Mouse (Mus musculus): Measurements from ENCODE around the gene 4933416C03Rik. TPM values are rescaled to one million over a fixed set of nuclear protein-coding genes. Genes with fewer than 3 reads are reported as not detected.

Gene 4933416C03Rik
- not detected in 2 replicates for polyA plus RNA-seq (2014; fragmentation: Nextera tagmentation; extraction: Ambion mirVana)

- 0 out of 2 replicates have a peak, but pooled peaks cover 2% of the 10 kb centered on the region for H3K9me3 ChIP-seq (ENCODE audit: control insufficient read depth, low read length)
- H3K4me1 ChIP-seq (ENCODE audit: control insufficient read depth in 2 of 2, insufficient read depth in 2 of 2, low read length in 2 of 2) = no peaks in the 10 kb centered on the region
- no peaks in the 10 kb centered on the region for H3K27me3 ChIP-seq (ENCODE audit: control insufficient read depth, insufficient read depth, low read length)
- no peak for ATAC-seq (ENCODE audit: insufficient number of reproducible peaks, insufficient read depth, low FRiP score, low read depth)
- H3K27ac ChIP-seq (replicated peaks in 1 of 2; ENCODE audit: control insufficient read depth in 1 of 2, insufficient read depth in 1 of 2, low read depth in 2 of 2, low read length in 2 of 2) = no peak within 1 kb of the TSS
- H3K4me2 ChIP-seq (ENCODE audit: low read length) = no peak within 1 kb of the TSS
- WGBS = 92% methylated on average over 39 of the region's 39 CpGs
- H3K9ac ChIP-seq (ENCODE audit: low read length) = no peak within 1 kb of the TSS
- H3K4me3 ChIP-seq (ENCODE audit: control insufficient read depth in 1 of 2, insufficient read depth in 1 of 2, low read depth in 1 of 2, low read length in 2 of 2) = no peak within 1 kb of the TSS
- H3K36me3 ChIP-seq (ENCODE audit: control insufficient read depth, insufficient read depth, low read length) = no peaks in the 10 kb centered on the region
These were observed at the start of gene 4933416C03Rik for GRCm38 (mm10) chr10:116113867-116114474. Gene 4933416C03Rik, minus strand, starts transcription at chr10:116113917.

- WGBS = 67% methylated on average over 12 of the region's 12 CpGs
- ATAC-seq (ENCODE audit: insufficient number of reproducible peaks, insufficient read depth, low FRiP score, low read depth) = no peak
- H3K4me2 ChIP-seq (ENCODE audit: low read length) = no peak overlapping the region
- H3K4me1 ChIP-seq (ENCODE audit: control insufficient read depth in 2 of 2, insufficient read depth in 2 of 2, low read length in 2 of 2) = no peaks in the 10 kb centered on the region
- no peaks in the 10 kb centered on the region for H3K9me3 ChIP-seq (ENCODE audit: control insufficient read depth, low read length)
- H3K4me3 ChIP-seq (ENCODE audit: control insufficient read depth in 1 of 2, insufficient read depth in 1 of 2, low read depth in 1 of 2, low read length in 2 of 2) = no peak overlapping the region
- no peaks in the 10 kb centered on the region for H3K36me3 ChIP-seq (ENCODE audit: control insufficient read depth, insufficient read depth, low read length)
- H3K27ac ChIP-seq (replicated peaks in 1 of 2; ENCODE audit: control insufficient read depth in 1 of 2, insufficient read depth in 1 of 2, low read depth in 2 of 2, low read length in 2 of 2) = no peak overlapping the region
- H3K27me3 ChIP-seq (ENCODE audit: control insufficient read depth, insufficient read depth, low read length) = no peaks in the 10 kb centered on the region
- no peak overlapping the region for H3K9ac ChIP-seq (ENCODE audit: low read length)
These were observed 48.6 kb upstream of the 4933416C03Rik start for GRCm38 (mm10) chr10:116162338-116162737.

GRCm38 (mm10) chr10:116156699-116157098 lies 43.0 kb upstream of the 4933416C03Rik start:
- ATAC-seq (ENCODE audit: insufficient number of reproducible peaks, insufficient read depth, low FRiP score, low read depth) = no peak
- 46% methylated on average over 1 of the region's 1 CpGs for WGBS
- no peaks in the 10 kb centered on the region for H3K36me3 ChIP-seq (ENCODE audit: control insufficient read depth, insufficient read depth, low read length)
- H3K9me3 ChIP-seq (ENCODE audit: control insufficient read depth, low read length) = 0 out of 2 replicates have a peak, but pooled peaks cover 4% of the 10 kb centered on the region
- H3K4me3 ChIP-seq (ENCODE audit: control insufficient read depth in 1 of 2, insufficient read depth in 1 of 2, low read depth in 1 of 2, low read length in 2 of 2) = no peak overlapping the region
- no peaks in the 10 kb centered on the region for H3K4me1 ChIP-seq (ENCODE audit: control insufficient read depth in 2 of 2, insufficient read depth in 2 of 2, low read length in 2 of 2)
- H3K9ac ChIP-seq (ENCODE audit: low read length) = no peak overlapping the region
- H3K27me3 ChIP-seq (ENCODE audit: control insufficient read depth, insufficient read depth, low read length) = no peaks in the 10 kb centered on the region
- H3K4me2 ChIP-seq (ENCODE audit: low read length) = no peak overlapping the region
- no peak overlapping the region for H3K27ac ChIP-seq (replicated peaks in 1 of 2; ENCODE audit: control insufficient read depth in 1 of 2, insufficient read depth in 1 of 2, low read depth in 2 of 2, low read length in 2 of 2)

GRCm38 (mm10) chr10:116154707-116155106 lies 41.0 kb upstream of the 4933416C03Rik start:
- no peak overlapping the region for H3K4me2 ChIP-seq (ENCODE audit: low read length)
- 0 out of 2 replicates have a peak, but pooled peaks cover 4% of the 10 kb centered on the region for H3K9me3 ChIP-seq (ENCODE audit: control insufficient read depth, low read length)
- H3K27ac ChIP-seq (replicated peaks in 1 of 2; ENCODE audit: control insufficient read depth in 1 of 2, insufficient read depth in 1 of 2, low read depth in 2 of 2, low read length in 2 of 2) = no peak overlapping the region
- no peaks in the 10 kb centered on the region for H3K27me3 ChIP-seq (ENCODE audit: control insufficient read depth, insufficient read depth, low read length)
- no peak overlapping the region for H3K4me3 ChIP-seq (ENCODE audit: control insufficient read depth in 1 of 2, insufficient read depth in 1 of 2, low read depth in 1 of 2, low read length in 2 of 2)
- H3K36me3 ChIP-seq (ENCODE audit: control insufficient read depth, insufficient read depth, low read length) = no peaks in the 10 kb centered on the region
- no peaks in the 10 kb centered on the region for H3K4me1 ChIP-seq (ENCODE audit: control insufficient read depth in 2 of 2, insufficient read depth in 2 of 2, low read length in 2 of 2)
- ATAC-seq (ENCODE audit: insufficient number of reproducible peaks, insufficient read depth, low FRiP score, low read depth) = no peak
- no peak overlapping the region for H3K9ac ChIP-seq (ENCODE audit: low read length)
- 82% methylated on average over 5 of the region's 5 CpGs for WGBS

- Histone ChIP-seq H3K4me2 (ENCODE audit: low read length) (no peak overlapping the region), H3K9me3 (ENCODE audit: control insufficient read depth, low read length) (no peaks in the 10 kb centered on the region), H3K4me3 (ENCODE audit: control insufficient read depth in 1 of 2, insufficient read depth in 1 of 2, low read depth in 1 of 2, low read length in 2 of 2) (no peak overlapping the region), H3K4me1 (ENCODE audit: control insufficient read depth in 2 of 2, insufficient read depth in 2 of 2, low read length in 2 of 2) (no peaks in the 10 kb centered on the region), H3K27me3 (ENCODE audit: control insufficient read depth, insufficient read depth, low read length) (no peaks in the 10 kb centered on the region), H3K9ac (ENCODE audit: low read length) (no peak overlapping the region), H3K27ac (replicated peaks in 1 of 2; ENCODE audit: control insufficient read depth in 1 of 2, insufficient read depth in 1 of 2, low read depth in 2 of 2, low read length in 2 of 2) (no peak overlapping the region), H3K36me3 (ENCODE audit: control insufficient read depth, insufficient read depth, low read length) (no peaks in the 10 kb centered on the region)
- 77% methylated on average over 9 of the region's 9 CpGs for WGBS
- ATAC-seq (ENCODE audit: insufficient number of reproducible peaks, insufficient read depth, low FRiP score, low read depth) = no peak
These were observed 32.4 kb upstream of the 4933416C03Rik start for GRCm38 (mm10) chr10:116146091-116146490.

GRCm38 (mm10) chr10:116143684-116144083 lies 30.0 kb upstream of the 4933416C03Rik start:
- no peaks in the 10 kb centered on the region for H3K4me1 ChIP-seq (ENCODE audit: control insufficient read depth in 2 of 2, insufficient read depth in 2 of 2, low read length in 2 of 2)
- no peaks in the 10 kb centered on the region for H3K9me3 ChIP-seq (ENCODE audit: control insufficient read depth, low read length)
- H3K9ac ChIP-seq (ENCODE audit: low read length) = no peak overlapping the region
- H3K4me3 ChIP-seq (ENCODE audit: control insufficient read depth in 1 of 2, insufficient read depth in 1 of 2, low read depth in 1 of 2, low read length in 2 of 2) = no peak overlapping the region
- no peaks in the 10 kb centered on the region for H3K36me3 ChIP-seq (ENCODE audit: control insufficient read depth, insufficient read depth, low read length)
- no peak overlapping the region for H3K27ac ChIP-seq (replicated peaks in 1 of 2; ENCODE audit: control insufficient read depth in 1 of 2, insufficient read depth in 1 of 2, low read depth in 2 of 2, low read length in 2 of 2)
- no peaks in the 10 kb centered on the region for H3K27me3 ChIP-seq (ENCODE audit: control insufficient read depth, insufficient read depth, low read length)
- no peak for ATAC-seq (ENCODE audit: insufficient number of reproducible peaks, insufficient read depth, low FRiP score, low read depth)
- H3K4me2 ChIP-seq (ENCODE audit: low read length) = no peak overlapping the region
- 75% methylated on average over 10 of the region's 10 CpGs for WGBS

- Histone ChIP-seq H3K4me1 (ENCODE audit: control insufficient read depth in 2 of 2, insufficient read depth in 2 of 2, low read length in 2 of 2) (no peaks in the 10 kb centered on the region), H3K27me3 (ENCODE audit: control insufficient read depth, insufficient read depth, low read length) (no peaks in the 10 kb centered on the region), H3K36me3 (ENCODE audit: control insufficient read depth, insufficient read depth, low read length) (no peaks in the 10 kb centered on the region), H3K9me3 (ENCODE audit: control insufficient read depth, low read length) (no peaks in the 10 kb centered on the region), H3K9ac (ENCODE audit: low read length) (no peak overlapping the region), H3K4me3 (ENCODE audit: control insufficient read depth in 1 of 2, insufficient read depth in 1 of 2, low read depth in 1 of 2, low read length in 2 of 2) (no peak overlapping the region), H3K27ac (replicated peaks in 1 of 2; ENCODE audit: control insufficient read depth in 1 of 2, insufficient read depth in 1 of 2, low read depth in 2 of 2, low read length in 2 of 2) (no peak overlapping the region), H3K4me2 (ENCODE audit: low read length) (no peak overlapping the region)
- ATAC-seq (ENCODE audit: insufficient number of reproducible peaks, insufficient read depth, low FRiP score, low read depth) = no peak
- WGBS = 85% methylated on average over 8 of the region's 8 CpGs
These were observed 26.5 kb upstream of the 4933416C03Rik start for GRCm38 (mm10) chr10:116140226-116140625.

- 65% methylated on average over 2 of the region's 2 CpGs for WGBS
- H3K9ac ChIP-seq (ENCODE audit: low read length) = no peak overlapping the region
- H3K36me3 ChIP-seq (ENCODE audit: control insufficient read depth, insufficient read depth, low read length) = no peaks in the 10 kb centered on the region
- H3K27me3 ChIP-seq (ENCODE audit: control insufficient read depth, insufficient read depth, low read length) = no peaks in the 10 kb centered on the region
- H3K4me1 ChIP-seq (ENCODE audit: control insufficient read depth in 2 of 2, insufficient read depth in 2 of 2, low read length in 2 of 2) = no peaks in the 10 kb centered on the region
- no peak overlapping the region for H3K4me3 ChIP-seq (ENCODE audit: control insufficient read depth in 1 of 2, insufficient read depth in 1 of 2, low read depth in 1 of 2, low read length in 2 of 2)
- ATAC-seq (ENCODE audit: insufficient number of reproducible peaks, insufficient read depth, low FRiP score, low read depth) = no peak
- no peak overlapping the region for H3K4me2 ChIP-seq (ENCODE audit: low read length)
- H3K27ac ChIP-seq (replicated peaks in 1 of 2; ENCODE audit: control insufficient read depth in 1 of 2, insufficient read depth in 1 of 2, low read depth in 2 of 2, low read length in 2 of 2) = no peak overlapping the region
- no peaks in the 10 kb centered on the region for H3K9me3 ChIP-seq (ENCODE audit: control insufficient read depth, low read length)
These were observed 21.5 kb upstream of the 4933416C03Rik start for GRCm38 (mm10) chr10:116135187-116135586.

Data from heart, embryonic 14.5 days (tissue).